9 mouse cellular contexts compared by ENCODE assay signal in the genomic region with DNA sequence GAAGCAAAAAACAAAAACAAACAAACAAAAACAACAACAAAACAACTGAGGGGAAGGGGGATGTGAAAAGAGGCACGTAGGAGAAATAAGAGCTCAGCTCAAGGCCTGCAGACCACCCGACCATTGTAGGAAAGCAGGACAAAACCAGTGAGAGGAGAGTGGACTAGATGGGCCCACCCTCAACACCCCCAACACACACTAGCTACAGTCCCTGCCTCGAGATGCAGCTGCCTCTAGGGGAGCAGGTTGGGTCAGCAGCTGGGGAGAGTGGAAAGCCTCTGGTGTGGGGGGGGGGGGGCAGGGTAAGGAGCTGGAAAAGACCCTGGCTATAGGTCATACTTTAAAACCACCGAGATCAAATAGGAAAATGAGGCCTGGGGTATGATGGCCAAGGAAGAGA. TPM values are rescaled to one million over a fixed set of nuclear protein-coding genes. Genes with fewer than 3 reads are reported as not detected.
DNase-seq lines count a peak whose midpoint lies in the region; ATAC-seq and TF ChIP-seq lines count a peak whose summit lies in the region.
"Had no signal": no experiment of that assay in that cellular context is flagged by ENCODE, and none has a peak within 500 bp of the region (broad histone marks: within the 10 kb centered on the region; RNA-seq: fewer than 3 reads in every experiment).

No protein-coding gene starts in this region.

- H3K9me3 ChIP-seq in hindbrain, embryonic 11.5 days (ENCODE audit: control insufficient read depth, low read length): no peaks in the 10 kb centered on the region
- no peaks in the 10 kb centered on the region for H3K9me3 ChIP-seq in midbrain, embryonic 14.5 days (ENCODE audit: control insufficient read depth, low read length)

- peak overlapping the region; percentile 98 for H3K27ac ChIP-seq in gastrocnemius, adult 2 months
- peak overlapping the region; percentile 100 for H3K27ac ChIP-seq in hindbrain, embryonic 11.5 days (ENCODE audit: low read depth, low read length)
- peak overlapping the region; percentile 98 for H3K27ac ChIP-seq in midbrain, embryonic 14.5 days (replicated peaks; ENCODE audit: low read depth, low read length)

- H3K4me2 ChIP-seq in hindbrain, embryonic 11.5 days (replicated peaks; ENCODE audit: low read depth, low read length): peak overlapping the region; percentile 88
- H3K4me2 ChIP-seq in midbrain, embryonic 14.5 days (ENCODE audit: low read length): peak overlapping the region; percentile 89

- peak overlapping the region; percentile 0 for H3ac ChIP-seq in C2C12 (ENCODE audit: control insufficient read depth, insufficient read length, low read depth)

- H3K79me3 ChIP-seq in C2C12 (ENCODE audit: low read depth): peaks cover 3% of the 10 kb centered on the region

- peaks cover 16% of the 10 kb centered on the region for H3K79me2 ChIP-seq in C2C12 (ENCODE audit: control insufficient read depth, insufficient read depth)

- intact Hi-C loops in gastrocnemius, adult 2 months (cut with DNase I): no loop called here
- intact Hi-C loops in gastrocnemius, postnatal 36 days (cut with DNase I): loop anchor here (5.0 kb wide), 1 partner anchor 35 kb away; no protein-coding TSS in a partner anchor

- DNase-seq in gastrocnemius, adult 2 months: no peak
- no peak for DNase-seq in gastrocnemius, postnatal 36 days
- peak; percentile 46 for DNase-seq in hindbrain, embryonic 11.5 days (ENCODE audit: low spot score)
- DNase-seq in midbrain, embryonic 14.5 days: no peak
- no peak for DNase-seq in thymus, postnatal 10 days (ENCODE audit: low spot score in 2 of 2)
- no peak for DNase-seq in spleen, postnatal 36 days (ENCODE audit: low spot score in 2 of 2)
- no peak for DNase-seq in urinary bladder, adult 2 months (ENCODE audit: low spot score)

- no peaks in the 10 kb centered on the region for H3K36me3 ChIP-seq in C2C12 (ENCODE audit: control insufficient read depth, insufficient read depth)
- H3K36me3 ChIP-seq in hindbrain, embryonic 11.5 days (ENCODE audit: control insufficient read depth, insufficient read depth, low read length): no peaks in the 10 kb centered on the region
- H3K36me3 ChIP-seq in midbrain, embryonic 14.5 days (ENCODE audit: control insufficient read depth, insufficient read depth, low read length): no peaks in the 10 kb centered on the region

- H3K27me3 ChIP-seq in C2C12 (ENCODE audit: control insufficient read depth, insufficient read depth, insufficient read length): no peaks in the 10 kb centered on the region
- H3K27me3 ChIP-seq in hindbrain, embryonic 11.5 days (ENCODE audit: control insufficient read depth, insufficient read depth, low read length): no peaks in the 10 kb centered on the region
- no peaks in the 10 kb centered on the region for H3K27me3 ChIP-seq in midbrain, embryonic 14.5 days (ENCODE audit: control insufficient read depth, insufficient read depth, low read length)

- WGBS in hindbrain, embryonic 11.5 days: 5% methylated on average over 4 of the region's 4 CpGs
- 0% methylated on average over 4 of the region's 4 CpGs for WGBS in midbrain, embryonic 14.5 days

- ATAC-seq in hindbrain, embryonic 11.5 days (ENCODE audit: low FRiP score): no peak
- no peak for ATAC-seq in midbrain, embryonic 14.5 days (ENCODE audit: low FRiP score, low TSS enrichment)

- H3K9ac ChIP-seq in hindbrain, embryonic 11.5 days (ENCODE audit: low read depth, low read length): peak overlapping the region; percentile 97
- H3K9ac ChIP-seq in midbrain, embryonic 14.5 days (replicated peaks; ENCODE audit: low read length): peak overlapping the region; percentile 92

- H3K4me1 ChIP-seq in hindbrain, embryonic 11.5 days (replicated peaks; ENCODE audit: control insufficient read depth, insufficient read depth, low read length): peaks cover 7% of the 10 kb centered on the region
- peaks cover 40% of the 10 kb centered on the region for H3K4me1 ChIP-seq in midbrain, embryonic 14.5 days (ENCODE audit: control insufficient read depth, insufficient read depth, low read length)

- peak overlapping the region; percentile 84; the same call in 1 of the 2 replicates for H3K4me3 ChIP-seq in gastrocnemius, adult 2 months
- no peak overlapping the region for H3K4me3 ChIP-seq in C2C12 (ENCODE audit: insufficient read depth, poor library complexity, severe bottlenecking)
- H3K4me3 ChIP-seq in hindbrain, embryonic 11.5 days (ENCODE audit: low read depth, low read length): peak overlapping the region; percentile 93
- H3K4me3 ChIP-seq in midbrain, embryonic 14.5 days (replicated peaks; ENCODE audit: low read depth, low read length): peak overlapping the region; percentile 77

- TF ChIP-seq CTCF in gastrocnemius, adult 2 months (IDR thresholded peaks at IDR 0.05): no peak
- no peak for TF ChIP-seq CTCF in C2C12 (IDR thresholded peaks at IDR 0.05; ENCODE audit: control insufficient read depth, insufficient read depth, insufficient read length)

TF ChIP-seq in C2C12, 6 proteins besides CTCF, POLR2A, EP300 and RAD21:
- TF ChIP-seq CEBPB (IDR thresholded peaks at IDR 0.05; ENCODE audit: low read depth) (no peak), MAX (IDR thresholded peaks at IDR 0.05) (no peak), USF1 (IDR thresholded peaks at IDR 0.05; ENCODE audit: low read depth) (no peak), MYOG (IDR thresholded peaks at IDR 0.05; ENCODE audit: control insufficient read depth, extremely low read depth, insufficient read length) (no peak), MYOD1 (IDR thresholded peaks at IDR 0.05; ENCODE audit: control insufficient read depth, insufficient read length, low read depth) (no peak), FOSL1 (IDR thresholded peaks at IDR 0.05; ENCODE audit: insufficient read depth, low read length, poor library complexity, severe bottlenecking) (no peak)
TF ChIP-seq in C2C12: peak in this region for 0.

RNA-seq across cellular contexts. Expression of a gene that starts 1.8 kb away (rescaled TPM):
- 10 to 100 TPM; 13.4 to 15.9 TPM for total RNA-seq in gastrocnemius, adult 2 months (2021)
- 10 to 100 TPM; 12.7 to 15.0 TPM for total RNA-seq in gastrocnemius, postnatal 36 days (2021)
- polyA plus RNA-seq in C2C12 (2012; fragmentation: generic; extraction: Trizol): 56.6 TPM
- polyA plus RNA-seq in hindbrain, embryonic 11.5 days (2014; fragmentation: Nextera tagmentation; extraction: Ambion mirVana): 69.9 and 78.8 TPM in 2 replicates
- polyA plus RNA-seq in midbrain, embryonic 14.5 days (2014; fragmentation: Nextera tagmentation; extraction: Ambion mirVana): 52.9 and 87.2 TPM in 2 replicates
- 20.2 and 28.6 TPM in 2 replicates for polyA plus RNA-seq in urinary bladder, adult 2 months (2012; rRNA removed)

RNA-seq across cellular contexts. Expression of a gene that starts 29.1 kb away (rescaled TPM):
- 10 to 100 TPM; 18.1 to 24.2 TPM for total RNA-seq in gastrocnemius, adult 2 months (2021)
- 10 to 100 TPM; 15.3 to 19.0 TPM for total RNA-seq in gastrocnemius, postnatal 36 days (2021)
- 40.6 TPM for polyA plus RNA-seq in C2C12 (2012; fragmentation: generic; extraction: Trizol)
- 37.8 and 41.4 TPM in 2 replicates for polyA plus RNA-seq in hindbrain, embryonic 11.5 days (2014; fragmentation: Nextera tagmentation; extraction: Ambion mirVana)
- 23.6 and 25.5 TPM in 2 replicates for polyA plus RNA-seq in midbrain, embryonic 14.5 days (2014; fragmentation: Nextera tagmentation; extraction: Ambion mirVana)
- polyA plus RNA-seq in urinary bladder, adult 2 months (2012; rRNA removed): 19.8 and 22.4 TPM in 2 replicates

RNA-seq across cellular contexts. Expression of a gene that starts 35.2 kb away (rescaled TPM):
- 10 to 100 TPM; 12.8 to 16.8 TPM for total RNA-seq in gastrocnemius, adult 2 months (2021)
- 10 to 100 TPM; 12.5 to 12.9 TPM for total RNA-seq in gastrocnemius, postnatal 36 days (2021)
- polyA plus RNA-seq in C2C12 (2012; fragmentation: generic; extraction: Trizol): 12.6 TPM
- polyA plus RNA-seq in hindbrain, embryonic 11.5 days (2014; fragmentation: Nextera tagmentation; extraction: Ambion mirVana): 6.9 and 8.7 TPM in 2 replicates
- 9.5 and 14.8 TPM in 2 replicates for polyA plus RNA-seq in midbrain, embryonic 14.5 days (2014; fragmentation: Nextera tagmentation; extraction: Ambion mirVana)
- 21.3 and 21.8 TPM in 2 replicates for polyA plus RNA-seq in urinary bladder, adult 2 months (2012; rRNA removed)

RNA-seq across cellular contexts. Expression of a gene that starts 59.1 kb away (rescaled TPM):
- not detected for total RNA-seq in gastrocnemius, adult 2 months (2021)
- total RNA-seq in gastrocnemius, postnatal 36 days (2021): not detected
- 0.05 TPM for polyA plus RNA-seq in C2C12 (2012; fragmentation: generic; extraction: Trizol)
- 0.32 TPM in 1 of 2 replicates, not detected in the other for polyA plus RNA-seq in hindbrain, embryonic 11.5 days (2014; fragmentation: Nextera tagmentation; extraction: Ambion mirVana)
- polyA plus RNA-seq in midbrain, embryonic 14.5 days (2014; fragmentation: Nextera tagmentation; extraction: Ambion mirVana): not detected in 2 replicates
- 0.04 and 0.07 TPM in 2 replicates for polyA plus RNA-seq in urinary bladder, adult 2 months (2012; rRNA removed)
- total RNA-seq: left cerebral cortex, adult 18-20 months had no signal
